Mouse (Mus musculus): ENCODE data around the gene Kcnb1. TPM values are rescaled to one million over a fixed set of nuclear protein-coding genes. Genes with fewer than 3 reads are reported as not detected.

The Kcnb1 gene
- 13.7 and 15.5 TPM in 2 replicates for polyA plus RNA-seq (2012; rRNA removed; ENCODE audit: low replicate concordance)

GRCm38 (mm10) chr2:167190076-167190399 lies at the start of gene Kcnb1:
Gene Kcnb1 (minus strand): TSS chr2:167190155.

GRCm38 (mm10) chr2:167062965-167063880 lies 126.7 kb downstream of the Kcnb1 start, which contains the start of gene Znfx1:
Gene Znfx1 (minus strand): TSS chr2:167063015.

Other genes with a start within 250 kb of the Kcnb1 start
- 17.3 and 33.2 TPM in 2 replicates for gene Stau1, start 193.9 kb downstream of the Kcnb1 start, polyA plus RNA-seq (2012; rRNA removed; ENCODE audit: low replicate concordance)
- 22.9 and 36.0 TPM in 2 replicates for gene Ddx27, start 175.0 kb downstream of the Kcnb1 start, polyA plus RNA-seq (2012; rRNA removed; ENCODE audit: low replicate concordance)
- gene Znfx1, start 127.1 kb downstream of the Kcnb1 start, polyA plus RNA-seq (2012; rRNA removed; ENCODE audit: low replicate concordance), result 45.7 and 52.9 TPM in 2 replicates
- 16.0 and 24.6 TPM in 2 replicates for gene Ptgis, start 50.4 kb upstream of the Kcnb1 start, polyA plus RNA-seq (2012; rRNA removed; ENCODE audit: low replicate concordance)
- 13.7 and 20.2 TPM in 2 replicates for gene B4galt5, start 159.0 kb upstream of the Kcnb1 start, polyA plus RNA-seq (2012; rRNA removed; ENCODE audit: low replicate concordance)
- gene Slc9a8, start 231.6 kb upstream of the Kcnb1 start, polyA plus RNA-seq (2012; rRNA removed; ENCODE audit: low replicate concordance), result 45.2 and 60.5 TPM in 2 replicates